Mouse (Mus musculus) heart, adult 18-20 months (tissue): ENCODE measurements around the gene Plxnc1. TPM values are rescaled to one million over a fixed set of nuclear protein-coding genes. Genes with fewer than 3 reads are reported as not detected.

Source experiments
- DNase-seq, 2 experiments: peaks; one replicate each; pipeline ENCODE4 v3.0.0; 2021 to 2022; ENCODE audit warnings: mixed read lengths in 1 of 2
- total RNA-seq, 2 experiments: library from RNA; stranded (reverse); gene quantifications; 2 replicates each; pipeline ENCODE4 v1.2.3; 2021

Plxnc1 gene
- total RNA-seq, 2 experiments from 2014 or later: 1.8 to 3.4 TPM

GRCm38 (mm10) chr10:94947915-94948675 lies 3.5 kb upstream of the Plxnc1 start:
- DNase-seq: no peak

DNA sequence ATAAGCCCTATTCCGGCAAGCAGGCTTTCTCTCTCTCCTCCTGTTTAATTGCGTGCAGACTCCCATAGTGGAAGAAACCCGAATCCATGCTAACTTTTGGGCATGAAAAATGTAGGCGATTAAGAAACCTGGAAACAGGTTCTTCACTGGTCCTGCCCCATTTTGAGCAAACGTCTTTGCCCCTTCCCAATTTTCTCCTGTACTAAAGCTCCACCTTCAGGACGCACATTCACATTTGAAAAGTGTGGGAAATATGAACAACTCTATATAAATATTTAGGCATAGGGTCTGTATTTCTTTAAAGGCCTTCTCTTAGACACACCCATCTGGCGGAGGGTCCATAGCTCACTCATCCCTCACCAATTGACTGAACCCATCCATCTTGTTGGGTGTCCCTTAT lies 2.8 kb upstream of the Plxnc1 start:
- no peak for DNase-seq

DNA sequence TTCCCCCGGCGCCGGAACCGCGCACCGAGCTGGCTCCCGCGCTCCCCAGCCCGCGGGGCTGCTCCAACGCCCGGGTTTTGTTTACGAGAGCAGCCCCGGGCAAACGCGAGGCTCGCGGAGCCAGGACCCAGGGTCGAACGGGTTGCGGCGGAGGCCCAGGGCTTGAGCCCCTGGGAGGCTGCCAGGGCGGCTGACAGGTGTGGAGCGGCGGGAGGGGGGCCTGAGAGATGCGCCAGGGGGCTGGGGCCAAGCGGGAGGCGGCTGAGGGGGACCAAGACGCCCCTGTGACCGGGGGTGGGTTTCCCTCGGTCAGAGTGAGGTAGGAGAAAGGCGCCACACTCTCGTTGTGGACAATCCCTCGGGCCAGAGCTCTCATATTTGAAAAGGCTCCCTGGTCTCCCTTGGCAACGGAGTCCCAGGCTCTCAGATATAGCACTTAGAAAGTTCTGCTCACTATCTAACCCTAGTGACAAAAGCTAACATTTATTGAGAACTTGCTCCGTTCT lies 624 bp upstream of the Plxnc1 start:
- DNase-seq: no peak

- DNase-seq: peak; percentile 55
Measured at GRCm38 (mm10) chr10:94943846-94944690, 567 bp downstream of the Plxnc1 start.

- DNase-seq: peak; percentile 33 to 63
Measured at GRCm38 (mm10) chr10:94943401-94943845, 1.2 kb downstream of the Plxnc1 start.

DNA sequence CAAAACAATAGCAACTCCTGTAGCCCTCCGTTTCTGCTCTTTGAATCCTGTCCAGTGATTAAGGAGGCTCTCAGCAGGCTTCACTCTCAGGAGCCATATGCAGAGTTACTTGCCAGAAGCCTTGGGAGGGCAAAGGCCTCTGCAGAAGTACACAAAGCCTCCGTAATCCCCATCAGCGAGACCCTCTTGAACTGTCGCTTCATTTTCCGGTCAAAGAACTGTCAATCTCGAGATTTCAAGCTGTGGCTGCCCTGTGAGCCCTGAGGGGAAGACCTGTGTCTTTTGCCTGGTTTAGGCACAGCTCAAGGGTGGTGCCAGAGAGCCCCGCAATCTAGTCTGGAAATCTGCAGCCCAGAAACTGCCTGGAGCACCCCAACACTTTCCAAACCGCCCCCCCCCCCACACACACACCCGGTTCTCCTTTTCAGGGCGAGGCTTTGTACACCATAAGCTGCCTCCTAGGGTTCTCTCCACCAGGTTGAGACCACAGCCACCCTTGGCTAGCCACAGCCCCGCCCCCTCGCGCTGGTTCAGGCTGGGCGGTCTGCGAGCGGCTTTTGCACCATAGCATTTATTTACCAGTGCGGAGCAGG lies 2.1 kb downstream of the Plxnc1 start:
- DNase-seq: peak; percentile 54 to 55

DNA sequence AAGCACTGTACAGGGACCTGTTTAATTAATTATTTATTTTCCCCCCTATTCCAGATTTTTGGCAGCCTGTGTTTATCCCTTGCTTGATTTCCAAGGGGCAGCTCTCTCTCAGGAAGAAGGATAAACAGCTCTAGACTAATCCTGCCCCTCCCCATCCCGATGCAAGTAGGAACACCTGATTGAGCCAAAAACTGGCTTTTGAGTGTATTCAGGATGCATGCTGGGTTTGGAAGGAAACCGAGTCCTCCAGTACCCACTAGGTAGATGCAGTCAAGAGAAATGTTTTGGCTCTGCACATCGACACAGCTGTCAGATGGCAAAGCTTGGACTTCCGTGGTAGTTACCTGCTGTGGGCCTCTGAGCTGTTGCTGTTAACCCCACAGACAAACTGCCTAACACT lies 3.1 kb downstream of the Plxnc1 start:
- DNase-seq: no peak

DNA sequence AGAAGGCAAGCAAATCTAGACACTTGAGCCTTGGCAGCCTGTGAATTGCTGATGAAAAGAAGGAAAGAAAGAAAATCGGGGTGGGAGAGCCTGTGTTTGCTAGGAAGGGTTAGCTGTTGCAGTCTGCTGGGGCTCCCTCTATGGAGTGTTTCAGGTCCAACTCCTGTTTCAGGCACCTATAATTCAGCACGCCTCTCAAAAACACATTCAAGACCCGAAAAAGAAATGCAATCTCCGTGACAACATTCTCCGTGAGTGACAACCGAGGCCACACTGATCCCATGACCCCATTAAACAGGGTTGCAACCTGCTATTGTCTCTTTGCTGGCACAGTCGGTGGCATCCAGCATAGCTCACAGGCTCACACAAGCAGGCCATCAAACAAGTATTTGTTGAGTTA lies 3.8 kb downstream of the Plxnc1 start:
- DNase-seq: no peak

DNA sequence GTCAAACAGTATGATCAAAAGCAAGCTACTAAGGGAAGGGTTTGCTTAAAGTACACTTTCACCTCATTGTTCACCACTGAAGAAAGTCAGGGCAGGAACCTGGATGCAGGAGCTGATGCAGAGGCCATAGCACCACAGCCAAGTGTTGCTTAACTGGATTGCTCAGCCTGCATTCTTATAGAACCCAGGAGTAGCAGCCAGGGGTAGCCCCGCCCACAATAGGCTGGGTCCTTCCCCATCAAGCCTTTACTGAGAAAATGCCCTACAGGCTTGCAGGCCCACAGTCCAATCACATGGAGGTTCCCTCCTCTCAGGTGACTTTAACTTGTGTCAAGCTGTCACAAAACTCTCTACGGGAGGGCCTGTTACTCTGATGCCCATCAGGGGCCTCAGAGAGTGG lies 4.6 kb downstream of the Plxnc1 start:
- DNase-seq: no peak

DNA sequence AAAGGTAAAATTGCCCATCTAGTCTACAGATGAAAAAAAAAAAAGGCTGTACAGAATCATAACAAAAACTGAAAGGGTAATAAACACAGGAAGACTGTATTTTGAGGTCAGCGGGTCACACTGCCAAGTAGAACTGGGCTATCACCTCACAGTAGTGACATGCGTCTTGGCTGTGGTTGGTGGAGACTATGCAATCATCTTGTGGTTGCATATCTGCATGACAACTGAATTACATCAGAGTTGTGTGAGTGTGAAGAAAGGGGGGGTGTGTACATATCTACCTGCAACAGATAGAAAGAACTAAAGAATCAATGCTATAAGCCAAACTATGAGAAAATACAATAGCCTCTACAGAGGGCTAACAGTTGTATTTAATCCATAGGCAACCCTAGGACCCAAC lies 5.7 kb downstream of the Plxnc1 start:
- no peak for DNase-seq

- DNase-seq: no peak
Measured at GRCm38 (mm10) chr10:94938320-94938719, 6.3 kb downstream of the Plxnc1 start.

DNA sequence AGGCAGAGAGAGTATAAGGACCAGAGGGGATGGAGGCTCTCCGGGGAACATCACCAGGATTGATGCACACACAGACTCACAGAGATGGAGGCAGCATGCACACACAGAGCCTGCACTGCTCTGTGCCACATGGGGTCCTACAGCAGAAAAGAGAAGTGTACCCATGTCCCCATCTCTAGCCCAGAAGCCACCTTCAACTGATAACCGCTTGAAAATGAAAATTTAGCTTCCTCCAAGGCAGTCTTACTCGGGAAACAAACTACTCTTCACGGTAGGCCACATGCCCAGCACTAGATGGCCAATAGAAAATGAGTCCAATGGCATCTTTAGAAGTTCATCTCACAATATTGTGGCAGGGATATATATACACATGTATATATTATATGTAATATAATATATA lies 9.4 kb downstream of the Plxnc1 start:
- DNase-seq: no peak

GRCm38 (mm10) chr10:94934151-94934614 lies 10.5 kb downstream of the Plxnc1 start:
- DNase-seq: no peak

- peak; percentile 70 to 82 for DNase-seq
Measured at GRCm38 (mm10) chr10:94931961-94932832, 12.4 kb downstream of the Plxnc1 start.

DNA sequence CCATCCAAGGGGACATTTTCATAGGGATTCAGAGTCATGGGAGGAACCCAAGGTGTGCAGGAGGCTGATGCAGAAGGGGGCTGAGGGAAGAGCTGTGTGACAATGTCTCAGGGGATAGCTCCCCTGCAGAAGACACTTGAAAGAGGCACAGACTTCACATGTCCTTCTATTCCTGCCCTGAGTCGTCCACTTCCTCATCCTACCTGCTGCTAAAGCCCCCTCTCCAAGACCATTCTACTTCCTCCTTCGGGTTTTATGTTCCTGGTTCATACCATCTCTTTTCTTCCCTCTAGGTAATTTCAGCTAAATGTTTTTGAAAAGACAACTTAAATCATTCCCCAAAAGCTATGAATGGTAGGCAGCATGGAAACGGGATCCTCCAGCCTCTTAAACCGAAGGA lies 16.5 kb downstream of the Plxnc1 start:
- DNase-seq: no peak

DNA sequence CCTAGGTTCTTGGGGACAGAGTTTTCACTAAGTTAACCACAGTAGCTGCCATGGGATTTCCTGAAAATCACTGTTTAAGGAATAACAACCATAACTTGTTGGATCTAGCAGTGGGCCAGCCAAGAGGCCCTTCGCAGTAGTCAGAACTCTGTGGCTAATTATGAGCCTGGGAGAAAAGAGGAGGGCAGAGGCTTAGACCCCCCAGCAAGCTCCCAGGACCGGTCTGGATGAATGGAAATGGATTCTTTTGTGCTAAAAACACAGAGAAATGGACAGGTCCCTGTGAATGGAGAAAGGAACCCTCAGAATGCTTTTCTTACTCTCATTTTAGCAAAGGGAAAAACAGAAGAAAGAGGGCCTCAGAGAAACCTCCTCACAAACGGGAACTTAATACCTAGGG lies 18.3 kb downstream of the Plxnc1 start:
- no peak for DNase-seq

GRCm38 (mm10) chr10:94924878-94925277 lies 19.8 kb downstream of the Plxnc1 start:
- no peak for DNase-seq

DNA sequence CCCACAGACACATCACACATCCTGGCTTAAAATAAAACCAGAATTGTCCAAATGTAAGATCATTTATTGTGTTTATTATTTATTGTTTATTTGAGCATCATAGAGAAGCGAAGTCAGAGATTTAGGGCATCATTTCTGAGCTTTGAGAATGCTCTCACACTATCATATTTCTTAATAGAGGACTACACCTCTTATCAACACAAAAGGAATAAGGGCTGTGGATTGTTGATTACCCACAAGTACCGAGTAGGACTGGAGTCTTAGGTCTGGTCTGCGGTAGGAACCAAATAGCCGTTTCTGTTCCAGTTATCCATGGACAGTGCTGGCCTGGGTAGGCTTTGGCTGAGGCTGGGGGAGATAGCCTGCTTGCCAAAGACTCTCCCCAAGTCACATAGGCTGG lies 20.2 kb downstream of the Plxnc1 start:
- no peak for DNase-seq

- DNase-seq: peak; percentile 33 to 61
Measured at GRCm38 (mm10) chr10:94923337-94923762, 21.3 kb downstream of the Plxnc1 start.

- no peak for DNase-seq
Measured at GRCm38 (mm10) chr10:94922848-94923247, 21.8 kb downstream of the Plxnc1 start.

- DNase-seq: no peak
Measured at GRCm38 (mm10) chr10:94921751-94922150, 22.9 kb downstream of the Plxnc1 start.

DNA sequence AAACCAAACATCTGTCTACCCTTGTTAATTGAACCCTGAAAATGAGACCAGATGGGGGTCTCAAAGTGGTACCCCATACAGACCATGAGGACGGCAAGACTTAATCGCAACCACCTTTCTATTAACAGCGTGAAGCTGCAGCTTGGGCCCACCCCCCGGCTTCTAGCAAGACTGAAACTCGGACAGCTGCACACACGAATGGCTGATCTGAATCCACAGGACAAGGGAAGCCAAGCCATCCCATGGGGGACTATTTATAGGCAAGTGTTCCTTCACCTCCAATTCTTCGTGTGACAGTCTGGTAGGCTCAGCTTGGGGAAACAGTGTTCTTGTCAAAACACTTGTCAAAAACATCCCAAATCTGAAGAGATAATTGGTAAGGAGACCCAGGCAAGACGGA lies 24.1 kb downstream of the Plxnc1 start:
- no peak for DNase-seq
